Mouse (Mus musculus) liver, adult 2 months (tissue): ENCODE results near the gene Atg14.

Experiments used
- CTCF ChIP-seq: fragments of 200-500 bp; IDR thresholded peaks from 2 replicates; pipeline ENCODE4 v1.5.1; 2011; ENCODE audit warnings: low read depth, low read length, control low read depth
- POLR2A ChIP-seq: fragments of 200-500 bp; IDR thresholded peaks from 2 replicates; pipeline ENCODE4 v1.6.1; 2011; ENCODE audit warnings: low read length, control low read depth; ENCODE audit not compliant: insufficient read depth; ENCODE audit errors: extremely low read depth

- no peak for TF ChIP-seq POLR2A
- TF ChIP-seq CTCF = no peak
Measured at GRCm38 (mm10) chr14:47533365-47534175, 36.9 kb downstream of the Atg14 start.
